Mouse (Mus musculus) embryo, embryonic 10 days (tissue): Measurements from ENCODE around the gene Gm17087.

Experiments
- DNase-seq: peaks from one replicate; pipeline ENCODE4 v3.0.0-alpha.2; 2015; ENCODE audit warnings: low spot score

The Gm17087 gene

DNA sequence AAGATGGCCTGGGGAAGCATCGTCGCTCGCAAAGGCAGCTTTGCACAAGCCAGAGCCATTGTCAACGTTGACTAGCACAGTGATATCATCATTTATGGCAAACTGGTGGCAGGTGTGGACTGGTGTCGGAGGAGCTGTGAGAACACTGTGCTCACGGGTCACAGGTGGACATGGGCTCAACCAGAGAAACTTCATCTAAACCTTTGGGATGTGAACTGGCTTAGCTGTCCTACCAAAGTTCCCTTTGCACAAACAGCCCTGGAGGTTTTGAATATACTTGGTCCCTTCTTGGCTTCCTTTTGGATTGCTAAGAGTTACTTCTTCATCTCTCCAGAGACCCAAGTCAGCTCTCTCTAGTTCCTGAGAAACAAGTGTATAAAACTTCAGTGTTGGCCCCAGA is at the start of gene Gm17087:
Gm17087 (minus strand) TSS at position 101 of the 400 bp plus-strand sequence.
- DNase-seq: no peak

DNA sequence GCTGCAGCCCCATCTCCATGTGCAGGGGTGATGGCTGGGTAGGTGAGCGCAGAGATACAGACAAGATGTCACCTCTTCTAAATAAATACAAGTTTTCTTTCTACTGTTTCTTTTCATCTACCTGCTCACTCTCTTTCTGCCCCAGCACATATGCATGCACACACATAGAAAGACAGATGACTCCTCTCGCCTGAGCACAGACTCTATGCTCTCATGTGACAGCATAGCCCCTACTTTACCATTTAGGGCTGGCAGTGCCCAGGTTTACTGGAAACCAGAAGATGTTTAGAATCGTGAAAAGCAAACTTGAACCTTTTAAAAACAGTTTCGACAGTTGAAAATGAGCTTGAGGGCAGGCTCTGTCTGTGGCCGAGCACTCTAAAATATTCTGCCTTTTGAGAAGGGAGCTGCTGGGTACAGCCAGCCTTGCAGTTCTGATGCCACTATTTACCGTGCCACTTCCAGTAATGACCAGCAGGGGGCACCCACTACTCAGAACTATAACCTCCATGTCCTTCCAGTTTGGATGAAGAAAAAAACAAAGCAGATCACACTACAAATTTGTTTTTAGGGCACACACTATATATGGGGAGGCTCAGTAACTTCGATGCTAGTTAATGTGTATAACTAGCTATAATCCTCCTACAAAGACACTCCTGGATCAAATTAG is 47.3 kb upstream of the Gm17087 start:
- DNase-seq: peak; percentile 85

DNA sequence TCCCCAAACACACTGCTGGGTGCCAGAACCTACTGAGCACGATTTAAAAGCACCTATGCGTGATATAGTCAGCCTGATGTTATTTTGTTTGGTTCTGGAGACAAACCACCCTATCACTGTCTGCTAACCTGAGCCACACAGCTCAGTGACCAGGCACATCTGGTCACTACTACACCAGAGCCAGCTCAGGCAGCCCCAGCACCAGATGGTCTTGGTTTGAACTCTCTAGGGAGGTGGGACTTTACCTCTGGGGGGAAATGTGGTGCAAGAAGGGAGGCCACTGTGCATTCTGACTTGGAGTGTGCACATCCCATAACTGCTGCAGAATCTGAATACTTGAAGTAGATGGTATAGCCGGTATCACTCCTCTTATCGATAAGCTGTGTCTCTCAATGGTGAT is 45.2 kb upstream of the Gm17087 start:
- no peak for DNase-seq

DNA sequence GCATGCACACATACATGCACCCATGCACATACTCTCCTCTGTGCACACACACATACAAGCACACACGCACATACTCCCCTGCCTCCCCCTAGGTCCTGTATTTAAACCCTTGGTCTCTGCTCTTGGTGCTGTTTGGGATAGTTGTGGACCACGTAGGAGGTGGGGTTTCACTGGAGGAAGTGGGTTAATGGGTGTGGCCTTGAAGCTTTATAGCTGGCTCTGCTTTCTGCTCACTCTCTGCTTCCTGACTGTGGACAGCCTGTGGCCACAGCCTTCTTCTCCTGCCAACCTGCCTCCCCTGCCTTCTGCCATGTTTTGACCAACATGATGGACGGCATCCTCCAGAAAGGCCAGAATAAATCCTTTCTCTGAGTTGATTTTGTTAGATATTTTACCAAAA is 39.9 kb upstream of the Gm17087 start:
- no peak for DNase-seq

DNA sequence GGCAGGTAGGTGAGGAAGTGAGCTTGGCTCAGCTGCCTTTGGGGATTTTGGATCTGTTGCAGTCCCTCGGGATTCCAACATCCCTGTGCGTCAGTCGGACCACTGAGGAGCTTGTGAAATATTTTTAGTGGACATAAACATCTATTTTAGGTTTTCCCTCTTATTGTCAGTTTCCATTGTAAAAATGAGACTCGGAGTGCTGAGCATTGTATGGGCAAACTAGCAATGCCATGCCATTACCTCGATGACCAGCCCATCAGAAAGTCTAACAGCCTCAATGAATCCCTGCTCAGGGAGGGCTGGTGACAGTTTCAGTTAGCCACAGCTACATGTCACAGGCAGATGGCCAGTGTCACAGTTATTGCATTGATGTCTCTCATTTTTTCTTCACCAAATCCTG is 39.2 kb upstream of the Gm17087 start:
- DNase-seq: no peak

DNA sequence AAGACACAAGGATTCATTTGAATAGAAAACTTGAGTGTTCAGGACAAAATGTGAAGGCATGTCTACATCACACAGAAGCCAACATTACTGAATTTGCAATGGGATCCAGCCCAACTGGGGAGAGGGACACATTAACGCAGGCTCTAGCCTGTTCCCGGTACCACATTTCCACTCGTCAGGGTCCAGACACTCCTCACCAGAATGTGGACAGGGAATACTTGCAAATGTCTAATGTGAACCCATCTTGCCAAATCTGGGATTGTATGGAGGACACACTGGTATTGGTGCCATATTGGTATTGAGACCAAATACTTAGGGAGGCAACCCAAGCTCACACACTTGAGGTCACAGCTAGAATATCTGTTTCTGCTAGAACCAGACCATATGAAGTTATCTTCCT is 36.2 kb upstream of the Gm17087 start:
- DNase-seq: no peak

DNA sequence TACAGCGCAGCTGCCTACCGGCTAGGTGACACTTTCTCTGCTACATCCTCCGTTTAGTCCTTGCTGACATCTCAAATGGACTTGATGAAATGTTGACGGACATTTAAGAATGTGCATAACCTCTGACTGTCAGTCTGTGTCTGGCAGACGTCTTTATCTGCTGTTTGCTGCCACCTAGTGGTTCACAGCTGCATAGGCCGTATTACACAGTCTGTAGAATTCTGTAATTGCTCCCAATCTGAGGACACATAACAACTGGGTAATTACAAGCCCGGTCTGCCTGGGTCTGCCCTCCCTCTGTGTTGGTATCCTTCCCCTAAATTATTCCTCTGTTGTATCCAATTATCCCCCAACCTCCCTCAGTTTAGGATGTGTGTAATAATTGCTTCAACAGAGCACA is 31.0 kb upstream of the Gm17087 start:
- DNase-seq: peak; percentile 82

DNA sequence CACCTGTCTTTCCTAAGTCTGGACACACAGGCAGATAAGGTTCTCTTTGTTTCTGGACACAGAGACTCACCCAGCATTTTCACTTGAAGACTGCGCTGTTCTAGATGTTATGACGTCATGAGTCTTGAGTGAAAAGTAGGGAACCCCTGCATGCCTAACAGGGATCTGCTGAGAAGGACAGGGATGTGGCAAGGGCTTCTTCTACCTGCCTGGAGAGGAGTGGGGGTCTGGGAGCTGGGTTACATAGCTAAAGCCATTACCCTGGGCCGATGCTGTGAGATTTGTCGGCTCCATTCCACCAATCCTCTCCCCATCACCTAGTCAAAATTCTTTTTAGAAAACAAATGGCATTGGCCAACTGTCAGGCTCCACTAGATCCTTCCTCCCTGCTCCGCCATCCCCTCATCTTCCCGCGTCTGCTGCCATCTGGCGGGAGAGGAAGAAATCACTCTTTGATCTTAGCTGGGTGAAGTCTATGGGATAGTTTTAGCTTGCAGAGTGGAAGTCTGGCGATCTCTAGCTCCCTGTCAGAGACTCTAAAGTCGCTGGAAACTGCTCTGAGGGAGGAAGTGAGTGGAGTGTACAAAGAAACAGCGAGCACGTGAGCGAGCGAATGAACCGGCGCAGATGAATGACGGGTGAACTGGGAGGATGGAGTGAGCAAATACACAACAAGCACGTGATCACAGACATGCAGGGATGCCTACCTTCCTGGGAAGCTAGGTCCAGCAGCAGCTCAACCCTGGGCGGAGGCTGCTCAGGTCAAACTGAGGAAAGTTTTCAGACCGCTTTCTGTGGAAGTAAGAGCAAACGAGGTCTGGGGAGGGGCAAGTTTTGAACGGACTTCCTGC is 25.9 kb upstream of the Gm17087 start:
- DNase-seq: peak; percentile 81

DNA sequence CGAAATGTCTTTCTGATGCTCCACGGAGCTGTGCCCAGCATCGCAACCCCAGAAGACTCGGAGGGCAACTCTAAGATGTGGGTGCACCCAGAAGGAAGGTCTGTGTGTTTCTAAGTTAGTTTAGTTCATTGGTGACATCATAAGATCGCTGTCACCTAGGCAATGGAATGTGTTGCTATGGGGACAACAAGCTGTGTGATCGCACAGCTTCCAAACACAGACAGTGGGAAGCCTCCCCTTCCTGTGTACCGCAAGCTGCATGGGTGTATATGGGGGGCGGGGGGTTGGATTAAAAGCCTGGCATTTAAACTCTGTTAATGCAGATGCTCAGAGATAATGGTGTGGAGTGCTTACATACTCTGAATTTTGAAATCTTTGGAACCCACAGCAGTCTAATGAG is 14.8 kb upstream of the Gm17087 start:
- DNase-seq: no peak

DNA sequence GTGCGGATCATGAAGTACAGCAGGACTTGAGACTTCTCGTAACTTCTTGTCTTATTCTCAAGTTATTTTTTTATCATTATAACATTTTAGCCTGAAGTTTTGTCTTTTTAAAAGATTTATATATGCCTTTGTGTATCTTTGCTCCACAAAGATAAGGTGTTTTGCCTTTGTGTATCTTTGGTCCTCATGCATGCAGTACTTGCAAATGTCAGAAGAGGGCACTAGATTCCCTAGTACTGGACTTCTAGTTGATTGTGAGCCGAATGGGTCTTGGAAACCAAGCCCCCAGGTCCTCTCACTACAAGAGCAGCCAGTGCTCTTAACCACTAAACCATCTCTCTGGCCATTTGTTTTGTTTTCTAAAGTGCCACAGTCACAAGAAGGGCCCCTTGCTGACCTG is 13.6 kb upstream of the Gm17087 start:
- DNase-seq: peak; percentile 53

DNA sequence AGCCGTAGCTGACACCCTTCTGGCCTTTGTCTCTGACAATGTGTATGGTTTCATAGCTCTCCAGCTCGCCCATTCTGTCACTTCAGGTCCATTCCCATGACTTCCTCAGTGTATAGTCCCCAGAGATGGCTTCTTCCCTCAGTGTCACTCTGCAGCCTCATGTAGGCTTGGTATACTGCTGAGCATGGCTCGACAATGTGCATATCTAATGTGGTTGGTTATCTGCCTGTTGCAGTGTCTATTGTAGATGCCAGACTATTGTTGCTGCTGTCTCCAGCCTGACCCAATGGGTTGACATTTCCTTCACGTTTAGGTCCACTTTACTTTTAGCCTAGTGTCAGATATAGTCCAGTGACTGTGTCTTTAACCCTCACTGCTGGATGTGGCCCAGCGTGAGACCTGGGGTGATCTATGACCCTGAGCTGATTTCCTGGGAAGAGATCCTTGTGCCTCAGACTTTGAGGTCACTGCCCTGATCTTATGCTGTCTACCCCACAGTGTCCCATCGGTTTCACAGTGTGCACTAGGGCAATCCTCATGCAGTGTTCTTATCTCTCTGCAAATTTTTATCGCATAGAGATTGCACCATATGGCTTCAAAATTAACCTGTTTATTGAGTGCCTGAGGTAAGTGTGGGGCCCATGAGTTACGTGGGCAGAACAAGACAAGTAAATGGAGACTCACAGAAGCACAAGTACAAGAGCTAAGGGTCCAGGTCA is 7.0 kb upstream of the Gm17087 start:
- no peak for DNase-seq

DNA sequence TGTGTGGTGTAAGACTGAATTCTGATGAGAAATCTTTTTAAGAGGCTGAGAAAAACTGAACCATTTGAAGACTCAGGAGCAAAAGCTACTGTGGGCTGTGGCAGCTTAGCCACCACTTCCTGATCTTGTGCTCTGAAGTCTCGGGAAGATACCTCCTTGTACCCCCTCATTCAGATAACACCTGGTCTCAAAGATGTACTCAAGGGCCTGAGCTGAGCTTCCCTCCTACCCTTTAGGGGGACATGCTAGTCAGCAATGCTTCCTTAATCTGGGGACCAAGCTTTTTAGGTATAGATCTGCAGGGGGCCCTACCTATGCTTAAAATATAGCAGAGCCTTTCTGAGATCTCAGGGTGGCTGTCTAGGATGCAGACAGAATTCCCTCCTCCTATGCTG is 3.9 kb downstream of the Gm17087 start:
- DNase-seq: no peak

DNA sequence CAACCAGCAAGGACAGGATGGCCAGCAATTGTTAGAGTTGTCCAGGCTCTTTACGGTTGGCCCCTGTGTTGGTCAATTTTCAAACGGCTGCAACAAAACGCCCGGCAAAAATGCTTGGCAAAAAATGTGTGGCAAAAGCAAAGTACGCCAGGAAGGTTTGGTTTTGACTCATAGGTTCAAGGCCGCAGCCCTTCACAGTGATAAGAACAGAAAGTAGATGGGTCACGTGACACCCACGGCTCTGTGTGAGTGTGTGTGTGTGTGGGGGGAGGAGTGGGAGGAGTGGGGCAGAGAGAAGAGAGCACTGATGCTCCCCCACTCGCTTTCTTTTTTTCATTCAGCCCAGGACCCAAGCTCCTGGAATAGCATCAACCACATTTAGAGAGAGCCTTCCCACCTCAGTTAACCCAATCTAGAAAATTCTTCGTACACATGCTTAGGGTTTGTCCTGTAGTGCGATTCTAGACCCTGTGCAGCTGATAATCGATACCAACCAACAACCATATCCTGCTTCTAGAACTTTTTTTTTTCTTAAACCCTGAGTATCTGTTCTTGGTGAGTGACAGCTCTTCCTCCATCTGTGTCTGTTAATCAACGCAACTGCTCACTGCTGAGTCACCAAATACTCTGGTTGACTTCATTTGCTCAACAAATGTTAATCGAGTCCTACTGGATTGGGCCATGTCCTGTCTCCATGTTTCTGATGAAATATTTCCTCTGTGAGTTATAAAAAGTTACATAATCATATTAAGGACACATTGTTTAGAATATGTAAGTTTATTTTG is 4.5 kb downstream of the Gm17087 start:
- DNase-seq: no peak

DNA sequence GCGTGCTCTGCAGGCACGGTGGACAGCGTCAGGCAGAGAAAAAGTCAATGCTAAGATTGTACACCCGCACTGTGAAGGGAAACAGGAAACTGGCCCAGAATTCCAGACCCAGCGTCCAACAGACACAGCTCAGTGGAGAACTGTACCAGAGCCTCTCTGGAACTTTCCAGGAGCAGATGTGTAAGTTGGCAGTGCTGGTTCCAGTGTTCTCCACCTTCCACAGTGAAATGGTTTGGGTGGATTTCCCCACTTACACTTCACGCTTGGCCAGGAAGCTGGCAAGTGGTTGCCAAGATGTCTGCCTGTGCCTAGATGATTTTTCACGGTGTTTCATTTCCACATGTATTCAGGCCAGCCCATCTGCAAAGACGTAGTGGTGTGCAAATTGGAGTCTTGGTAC is 8.8 kb downstream of the Gm17087 start:
- DNase-seq: no peak

DNA sequence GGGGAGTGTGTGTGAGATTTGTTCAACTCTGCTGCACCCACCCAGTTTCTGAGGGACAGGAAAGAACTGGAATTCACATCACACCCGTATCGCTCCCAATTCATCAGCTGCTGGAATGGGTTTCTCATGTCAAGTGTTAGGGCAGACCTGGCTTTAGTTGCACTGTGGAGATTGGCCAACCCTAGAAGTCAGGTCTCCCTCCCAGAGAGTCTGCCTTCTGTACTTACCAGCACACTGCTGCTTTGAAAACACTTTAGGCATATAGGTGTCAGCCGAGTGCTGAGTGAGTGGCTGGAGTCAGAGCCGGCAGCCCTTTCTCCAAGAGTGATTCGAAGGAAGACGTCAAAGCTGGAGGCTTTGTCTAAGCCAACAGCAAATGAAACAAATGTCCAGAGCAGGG is 10.5 kb downstream of the Gm17087 start:
- no peak for DNase-seq

DNA sequence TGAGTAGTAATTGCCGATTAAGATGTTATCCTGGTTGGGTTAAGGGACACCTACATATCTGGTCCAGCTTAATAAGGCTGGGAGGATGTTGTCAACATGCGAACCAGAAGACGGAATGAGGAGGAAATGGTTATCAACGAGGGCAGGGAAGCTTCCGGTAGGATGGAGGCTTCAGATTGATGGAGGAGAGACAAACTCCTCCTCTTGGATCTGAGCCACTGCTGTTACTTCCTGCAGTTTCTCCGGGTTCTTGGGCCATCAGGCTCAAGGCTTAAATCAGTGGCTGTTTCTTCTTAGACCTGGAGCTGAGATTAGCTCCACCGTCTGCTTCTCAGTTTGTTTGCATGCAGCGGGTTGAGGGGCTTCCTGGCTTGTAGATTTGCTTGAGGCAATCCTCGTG is 11.0 kb downstream of the Gm17087 start:
- no peak for DNase-seq

DNA sequence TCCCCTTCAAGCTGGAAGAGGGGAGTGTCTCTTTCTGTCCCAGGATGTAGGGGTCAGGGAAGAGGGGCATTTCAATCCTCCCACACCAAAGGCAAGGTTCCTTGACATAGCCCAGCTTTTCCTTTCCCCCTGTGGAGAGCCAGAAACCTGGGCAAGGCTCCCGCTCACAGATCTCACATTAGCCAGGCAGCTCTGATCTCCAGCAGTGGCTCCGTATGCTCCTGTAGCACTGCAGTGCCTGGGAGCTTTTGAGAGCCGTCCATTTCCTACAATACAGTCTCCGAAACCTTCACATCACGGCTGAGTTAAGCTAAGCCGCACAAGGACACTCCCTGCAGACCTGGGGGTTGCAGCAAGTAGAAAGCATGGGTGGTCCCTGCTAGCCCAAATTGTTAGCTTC is 12.5 kb downstream of the Gm17087 start:
- DNase-seq: no peak

DNA sequence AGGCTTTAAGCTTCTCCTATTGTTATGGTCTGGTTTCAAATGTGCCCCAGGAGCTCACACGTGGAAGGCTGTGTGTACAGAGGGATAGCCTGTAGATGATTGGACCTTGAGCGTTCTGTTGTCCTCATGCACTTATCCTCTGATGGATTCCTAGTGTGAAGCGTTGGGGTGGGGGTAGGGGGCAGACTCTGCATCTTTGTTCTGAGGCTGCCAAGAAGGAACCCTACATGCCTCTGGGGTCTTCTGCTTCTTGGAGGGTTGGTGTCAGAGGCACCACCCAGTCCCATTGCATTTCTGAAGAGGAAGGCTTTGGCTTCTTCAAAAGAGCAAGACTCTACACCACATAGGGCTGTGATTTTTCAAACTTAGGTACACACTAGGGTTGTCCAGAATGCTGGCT is 13.1 kb downstream of the Gm17087 start:
- DNase-seq: no peak

DNA sequence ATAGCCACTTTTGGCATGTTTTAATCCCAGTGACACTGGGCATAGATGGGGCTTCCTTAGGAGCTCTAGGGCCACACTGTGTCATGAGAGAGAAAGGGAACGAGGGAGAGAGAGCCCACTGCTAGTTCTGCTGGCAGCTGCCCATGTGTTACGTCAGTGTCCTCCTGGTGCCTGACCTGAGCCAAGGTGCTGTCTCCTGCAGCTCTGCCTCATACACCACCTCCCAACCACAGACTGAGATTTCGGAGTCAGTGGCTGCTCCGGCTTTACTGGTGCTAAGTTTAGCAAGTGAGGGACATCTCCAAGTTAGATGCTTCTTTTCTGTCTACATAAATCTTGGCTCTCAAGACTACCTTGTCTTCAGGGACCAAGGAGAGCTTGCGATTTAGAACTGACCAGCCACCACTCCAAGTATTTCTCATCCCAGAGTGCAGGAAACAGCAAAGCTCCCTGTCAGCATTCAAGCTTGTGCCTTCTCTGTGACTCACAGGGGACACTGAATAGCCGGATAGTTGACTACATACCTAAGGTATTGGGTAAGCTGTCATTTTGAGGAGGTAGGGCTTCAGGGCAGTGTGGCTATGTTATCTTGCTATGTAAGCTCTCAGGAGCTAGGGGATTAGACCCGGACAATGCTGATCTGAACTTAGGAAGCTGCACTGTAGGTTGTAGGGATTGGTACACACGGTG is 14.3 kb downstream of the Gm17087 start:
- no peak for DNase-seq

DNA sequence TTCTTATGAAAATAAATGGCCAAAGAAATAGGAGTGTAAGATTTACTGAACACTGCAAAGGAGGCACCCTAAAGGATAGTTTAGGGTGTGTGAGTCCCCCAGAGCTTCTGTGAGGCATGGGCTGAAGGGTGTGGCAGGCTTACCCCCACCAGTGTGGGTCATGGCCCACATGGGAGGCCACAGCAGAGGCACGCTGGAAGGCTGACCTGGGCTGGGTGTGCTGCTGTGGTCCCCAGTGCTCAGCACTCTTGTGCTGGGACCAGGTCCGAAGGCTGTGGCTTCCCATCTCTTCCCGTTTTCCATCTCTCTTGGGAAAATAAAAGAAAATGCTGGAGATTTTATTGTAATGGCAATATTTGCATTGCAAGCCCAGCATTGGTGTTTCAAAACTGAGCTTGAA is 15.1 kb downstream of the Gm17087 start:
- DNase-seq: no peak

DNA sequence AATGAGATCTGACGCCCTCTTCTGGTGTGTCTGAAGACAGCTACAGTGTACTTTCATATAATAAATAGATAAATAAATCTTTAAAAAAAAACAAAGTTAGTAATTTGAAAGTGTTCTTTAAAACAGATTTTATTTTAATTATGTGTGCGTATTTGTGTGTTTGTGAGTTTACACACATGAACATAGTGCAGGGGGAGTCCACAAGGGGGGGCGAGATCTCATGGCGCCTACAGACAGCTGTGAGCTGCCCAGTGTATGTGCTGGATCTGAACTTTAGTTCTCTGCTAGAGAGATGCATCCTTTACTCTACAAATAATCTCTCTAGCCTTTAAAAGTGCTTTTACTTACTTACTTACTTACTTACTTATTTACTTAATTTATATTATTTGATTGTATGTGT is 18.0 kb downstream of the Gm17087 start:
- DNase-seq: no peak

DNA sequence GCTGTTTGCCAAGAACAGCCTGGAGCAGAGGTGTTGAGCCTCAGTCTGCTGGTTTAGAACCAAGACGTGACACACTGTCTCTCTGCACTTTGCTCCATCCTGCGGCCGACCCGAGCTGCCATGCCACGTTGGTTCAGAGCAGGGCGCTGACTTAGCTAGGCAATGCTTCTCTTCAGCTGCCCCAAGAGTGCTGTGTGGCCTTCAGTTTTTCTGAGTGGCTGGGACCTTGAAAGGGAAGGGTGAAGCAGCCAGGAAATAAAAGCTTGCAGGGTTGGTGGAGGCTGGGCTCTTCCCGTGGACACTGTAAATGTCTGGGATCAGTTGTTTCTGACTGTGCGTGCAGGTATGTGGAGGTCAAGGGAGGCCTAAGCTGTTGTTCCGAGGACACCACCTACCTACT is 20.4 kb downstream of the Gm17087 start:
- DNase-seq: no peak
